Comparison of ENCODE assay signal across 17 mouse cellular contexts in genomic region chr10:26789680-26790079, GRCm38 (mm10).
"Had no signal": no experiment of that assay in that cellular context is flagged by ENCODE, and none has a peak within 500 bp of the region (broad histone marks: within the 10 kb centered on the region; RNA-seq: fewer than 3 reads in every experiment).

No protein-coding gene starts in this region.

- H3K4me1 ChIP-seq: midbrain, embryonic 13.5 days; midbrain, embryonic 15.5 days; neural tube, embryonic 12.5 days; stomach, embryonic 15.5 days had no signal

- H3K9me3 ChIP-seq: lung, embryonic 15.5 days; megakaryocyte, embryonic 14.5 days; midbrain, embryonic 13.5 days; midbrain, embryonic 15.5 days; neural tube, embryonic 12.5 days; stomach, embryonic 15.5 days had no signal

- H3K27ac ChIP-seq: lung, embryonic 15.5 days; macrophage; midbrain, embryonic 13.5 days; midbrain, embryonic 15.5 days; neural tube, embryonic 12.5 days; stomach, embryonic 15.5 days; stomach, postnatal 0 days had no signal

- DNase-seq: lung, adult 2 months; lung, postnatal 14 days; lung, postnatal 36 days; right cerebral cortex, postnatal 14 days; thymus, adult 2 months; thymus, postnatal 25 days; thymus, postnatal 4 days had no signal

- ATAC-seq: lung, postnatal 0 days; midbrain, embryonic 13.5 days; midbrain, embryonic 15.5 days had no signal

- H3K27me3 ChIP-seq: lung, embryonic 15.5 days; megakaryocyte, embryonic 14.5 days; midbrain, embryonic 13.5 days; midbrain, embryonic 15.5 days; neural tube, embryonic 12.5 days; stomach, embryonic 15.5 days had no signal

- H3K4me3 ChIP-seq: lung, embryonic 15.5 days; midbrain, embryonic 13.5 days; midbrain, embryonic 15.5 days; neural tube, embryonic 12.5 days; stomach, embryonic 15.5 days had no signal

- H3K9ac ChIP-seq: lung, embryonic 15.5 days; midbrain, embryonic 13.5 days; midbrain, embryonic 15.5 days; neural tube, embryonic 12.5 days; stomach, embryonic 15.5 days had no signal

- H3K36me3 ChIP-seq: lung, embryonic 15.5 days; midbrain, embryonic 13.5 days; midbrain, embryonic 15.5 days; neural tube, embryonic 12.5 days; stomach, embryonic 15.5 days had no signal

- H3K4me2 ChIP-seq: lung, embryonic 15.5 days; midbrain, embryonic 11.5 days; midbrain, embryonic 13.5 days; midbrain, embryonic 15.5 days; neural tube, embryonic 12.5 days; stomach, embryonic 15.5 days had no signal
